Mouse (Mus musculus) heart, embryonic 14.5 days (tissue): Measurements from ENCODE around the gene Uggt1. TPM values are rescaled to one million over a fixed set of nuclear protein-coding genes. Genes with fewer than 3 reads are reported as not detected.
A peak's percentile ranks its signal among the peaks of the same experiment; 100 is the strongest.

Experiments used
- ATAC-seq: fragments of 200-750 bp; cut with Nextera tagmentation; 2 replicates; pipeline ENCODE4 v1.8.0; 2017; ENCODE audit warnings: low read depth, moderate TSS enrichment; ENCODE audit not compliant: insufficient number of reproducible peaks, insufficient read depth, low FRiP score
- H3K27ac ChIP-seq, 2 experiments: fragments of 200-500 bp in 1 of 2; fragments of 300-500 bp in 1 of 2; sonication (generic) in 1 of 2; replicated peaks in 1 of 2; 2 replicates each; pipeline ENCODE4 v1.5.1; 2012 to 2014; ENCODE audit warnings: low read depth in 2 of 2, low read length in 2 of 2, control low read depth in 1 of 2, mild to moderate bottlenecking in 1 of 2, mixed read lengths in 1 of 2; ENCODE audit not compliant: control insufficient read depth in 1 of 2, insufficient read depth in 1 of 2
- H3K27me3 ChIP-seq: fragments of 300-500 bp; sonication (generic); 2 replicates; pipeline ENCODE4 v1.6.1; 2014; ENCODE audit warnings: mild to moderate bottlenecking, low read length, control low read depth; ENCODE audit not compliant: control insufficient read depth, insufficient read depth
- H3K36me3 ChIP-seq: fragments of 300-500 bp; sonication (generic); 2 replicates; pipeline ENCODE4 v1.6.1; 2014; ENCODE audit warnings: mild to moderate bottlenecking, control low read depth, low read length, mixed read lengths; ENCODE audit not compliant: control insufficient read depth, insufficient read depth
- H3K4me1 ChIP-seq, 2 experiments: fragments of 200-500 bp in 1 of 2; fragments of 300-500 bp in 1 of 2; sonication (generic) in 1 of 2; 2 replicates each; pipeline ENCODE4 v1.6.1; 2012 to 2014; ENCODE audit warnings: low read length in 2 of 2, control low read depth in 1 of 2, mixed read lengths in 1 of 2; ENCODE audit not compliant: control insufficient read depth in 2 of 2, insufficient read depth in 2 of 2
- H3K4me2 ChIP-seq: fragments of 300-500 bp; sonication (generic); 2 replicates; pipeline ENCODE4 v1.6.1; 2014; ENCODE audit warnings: mild to moderate bottlenecking, low read length
- H3K4me3 ChIP-seq, 2 experiments: fragments of 200-500 bp in 1 of 2; fragments of 300-500 bp in 1 of 2; sonication (generic) in 1 of 2; 2 replicates each; pipeline ENCODE4 v1.5.1; 2012 to 2014; ENCODE audit warnings: low read length in 2 of 2, mild to moderate bottlenecking in 2 of 2, control low read depth in 1 of 2, low read depth in 1 of 2, moderate library complexity in 1 of 2; ENCODE audit not compliant: control insufficient read depth in 1 of 2, insufficient read depth in 1 of 2
- H3K9ac ChIP-seq: fragments of 300-500 bp; sonication (generic); 2 replicates; pipeline ENCODE4 v1.6.1; 2014; ENCODE audit warnings: mild to moderate bottlenecking, low read length
- H3K9me3 ChIP-seq: fragments of 300-500 bp; sonication (generic); 2 replicates; pipeline ENCODE4 v1.6.1; 2016; ENCODE audit warnings: low read length, control low read depth; ENCODE audit not compliant: control insufficient read depth
- WGBS: fragments of 180-500 bp; shearing (Covaris S2); extraction: QIAGEN DNeasy Blood & Tissue Kit; methylation state at CpG from one replicate; pipeline ENCODE4 v1.1.7; 2014; 5-methylcytosine and 5-hydroxymethylcytosine counted together
- polyA plus RNA-seq: library from polyadenylated mRNA; unstranded; fragments of >200 nt; fragmentation: Nextera tagmentation; extraction: Ambion mirVana; gene quantifications from 2 replicates; pipeline ENCODE4 v1.2.1, GENCODE M21; 2014

Gene Uggt1
- polyA plus RNA-seq, 1 experiment from 2014 or later, result 50.5 TPM

DNA sequence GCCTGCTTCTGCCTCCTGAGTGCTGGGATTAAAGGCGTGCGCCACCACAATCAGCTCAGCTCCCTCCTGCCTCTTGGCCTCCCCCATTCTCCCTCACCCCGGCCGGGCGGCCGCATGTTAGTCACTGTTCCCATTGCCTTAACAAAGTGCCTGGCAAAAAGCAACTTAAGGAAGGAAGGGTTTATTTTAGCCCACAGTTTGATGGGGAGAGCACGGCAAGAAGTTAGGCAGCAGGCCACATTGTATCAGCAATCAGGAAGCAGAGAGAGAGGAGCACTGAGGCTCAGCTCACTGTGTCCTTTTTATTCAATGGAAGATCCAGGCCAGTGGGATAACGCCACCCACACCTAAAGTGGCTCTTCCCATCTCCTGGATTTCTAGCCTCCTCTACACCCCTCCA is 114.6 kb downstream of the Uggt1 start:
- Histone ChIP-seq H3K27me3 (no peaks in the 10 kb centered on the region), H3K27ac (0 out of 4 replicates have a peak overlapping the region, but pooled peaks of 1 of the 2 experiments have one; percentile 21), H3K36me3 (no peaks in the 10 kb centered on the region), H3K9me3 (no peaks in the 10 kb centered on the region), H3K4me1 (peaks cover 16 to 30% of the 10 kb centered on the region in 2 experiments), H3K4me3 (no peak overlapping the region), H3K4me2 (no peak overlapping the region), H3K9ac (no peak overlapping the region)
- 88% methylated on average over 8 of the region's 8 CpGs for WGBS
- ATAC-seq, result no peak

DNA sequence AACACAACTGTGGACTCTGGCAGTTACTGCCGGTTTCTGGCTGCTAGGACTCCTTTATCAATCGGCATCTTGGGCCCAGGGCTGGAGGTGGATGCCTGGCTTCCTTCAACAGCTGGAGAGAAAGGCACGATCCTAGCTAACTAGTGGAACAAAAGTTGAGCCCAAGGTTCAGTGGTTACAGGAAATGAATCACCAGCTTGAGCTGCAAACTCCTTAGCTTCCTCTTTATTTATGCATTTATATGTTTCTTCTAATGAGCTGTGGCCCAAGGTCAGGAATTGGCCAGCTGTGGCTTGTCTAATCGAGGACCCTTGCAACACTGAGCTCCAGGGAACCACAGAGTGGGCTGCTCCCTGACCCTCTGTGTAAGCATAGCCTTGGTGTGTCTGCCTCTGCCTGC is 115.4 kb downstream of the Uggt1 start:
- Histone ChIP-seq H3K36me3 (no peaks in the 10 kb centered on the region), H3K9me3 (no peaks in the 10 kb centered on the region), H3K27me3 (no peaks in the 10 kb centered on the region), H3K27ac (0 out of 4 replicates have a peak overlapping the region, but pooled peaks of 1 of the 2 experiments have one; percentile 14), H3K4me3 (no peak overlapping the region), H3K9ac (no peak overlapping the region), H3K4me1 (peaks cover 16 to 30% of the 10 kb centered on the region in 2 experiments), H3K4me2 (no peak overlapping the region)
- 42% methylated on average over 4 of the region's 4 CpGs for WGBS
- ATAC-seq, result no peak

DNA sequence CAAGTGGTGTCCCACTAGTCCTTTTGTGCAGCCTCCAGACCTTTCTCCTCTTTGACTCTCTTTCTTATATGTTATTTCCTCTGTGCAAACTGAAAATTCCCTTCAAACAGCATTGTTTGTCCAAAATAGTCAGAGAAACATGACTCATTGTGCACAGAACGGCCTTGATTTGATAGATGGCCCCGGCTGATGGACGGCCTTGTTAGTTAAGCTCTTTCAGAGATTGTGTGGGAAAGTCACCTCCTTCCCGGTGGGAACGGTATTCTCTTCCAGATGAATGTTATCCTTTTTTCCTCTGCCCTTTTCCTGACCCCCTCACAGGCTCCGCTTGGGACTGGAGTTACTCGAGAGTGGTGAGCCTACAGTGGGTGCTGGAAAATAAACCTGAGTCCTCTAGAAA is 119.4 kb downstream of the Uggt1 start:
- no peak overlapping the region for H3K4me3 ChIP-seq
- no peak overlapping the region for H3K9ac ChIP-seq
- H3K4me1 ChIP-seq, result peaks cover 2 to 9% of the 10 kb centered on the region in 2 experiments; a peak in 3 of 4 replicates
- no peak overlapping the region for H3K27ac ChIP-seq
- WGBS, result 49% methylated on average over 7 of the region's 7 CpGs
- H3K36me3 ChIP-seq, result no peaks in the 10 kb centered on the region
- ATAC-seq, result no peak
- H3K9me3 ChIP-seq, result no peaks in the 10 kb centered on the region
- H3K27me3 ChIP-seq, result no peaks in the 10 kb centered on the region
- H3K4me2 ChIP-seq, result no peak overlapping the region

DNA sequence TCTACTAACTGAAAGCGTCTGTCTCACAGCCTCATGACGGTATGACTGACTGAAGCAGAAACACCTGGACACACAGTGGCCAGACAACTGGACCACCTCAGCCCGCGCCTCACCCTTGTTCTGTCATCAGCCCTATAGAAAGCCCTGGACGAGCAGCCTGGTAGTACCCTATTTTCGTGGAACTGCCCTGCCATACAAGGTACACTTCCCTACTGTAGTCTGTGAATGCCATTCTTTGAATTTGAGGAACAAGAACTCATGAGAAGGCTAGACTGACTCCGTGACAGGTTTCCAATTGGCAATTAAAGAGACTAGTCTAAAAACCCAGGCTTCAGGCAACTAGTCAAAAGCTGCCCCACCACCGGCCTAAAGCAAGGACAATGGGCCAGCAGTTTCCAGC is 123.3 kb downstream of the Uggt1 start:
- no peaks in the 10 kb centered on the region for H3K9me3 ChIP-seq
- WGBS, result 82% methylated on average over 8 of the region's 8 CpGs

DNA sequence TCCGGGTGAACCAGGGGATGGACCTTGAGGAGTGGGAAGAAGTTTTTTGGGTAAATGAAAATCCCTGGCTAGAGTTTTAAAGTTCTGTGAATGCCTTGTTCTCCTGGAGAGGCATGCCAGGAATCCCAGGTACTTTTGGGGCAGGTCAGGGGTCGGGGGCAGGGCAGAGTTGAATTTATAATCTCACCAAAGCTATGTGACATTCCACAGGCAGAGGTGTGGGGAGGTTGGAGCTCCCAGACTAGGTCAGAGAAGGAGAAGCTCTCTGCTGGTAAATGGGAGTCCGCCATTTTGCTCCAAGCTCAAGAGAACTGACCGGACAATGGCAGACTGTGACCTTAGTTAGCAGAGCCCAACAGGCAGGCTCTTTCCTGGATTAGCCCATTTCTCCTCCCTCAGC is 125.1 kb downstream of the Uggt1 start:
- Histone ChIP-seq H3K4me3 (no peak overlapping the region), H3K9me3 (no peaks in the 10 kb centered on the region), H3K4me2 (no peak overlapping the region), H3K9ac (no peak overlapping the region), H3K36me3 (no peaks in the 10 kb centered on the region), H3K27me3 (no peaks in the 10 kb centered on the region), H3K27ac (no peak overlapping the region), H3K4me1 (peaks cover 0 to 3% of the 10 kb centered on the region in 2 experiments; a peak in 3 of 4 replicates)
- 85% methylated on average over 4 of the region's 4 CpGs for WGBS
- no peak for ATAC-seq

More for the DNA sequence above, 123.3 kb downstream of the Uggt1 start:
- Histone ChIP-seq H3K27ac (no peak overlapping the region), H3K9ac (no peak overlapping the region), H3K36me3 (no peaks in the 10 kb centered on the region), H3K4me3 (no peak overlapping the region), H3K4me1 (peaks cover 2 to 7% of the 10 kb centered on the region in 2 experiments; a peak in 2 of 4 replicates), H3K4me2 (no peak overlapping the region), H3K27me3 (no peaks in the 10 kb centered on the region)
- ATAC-seq, result no peak

DNA sequence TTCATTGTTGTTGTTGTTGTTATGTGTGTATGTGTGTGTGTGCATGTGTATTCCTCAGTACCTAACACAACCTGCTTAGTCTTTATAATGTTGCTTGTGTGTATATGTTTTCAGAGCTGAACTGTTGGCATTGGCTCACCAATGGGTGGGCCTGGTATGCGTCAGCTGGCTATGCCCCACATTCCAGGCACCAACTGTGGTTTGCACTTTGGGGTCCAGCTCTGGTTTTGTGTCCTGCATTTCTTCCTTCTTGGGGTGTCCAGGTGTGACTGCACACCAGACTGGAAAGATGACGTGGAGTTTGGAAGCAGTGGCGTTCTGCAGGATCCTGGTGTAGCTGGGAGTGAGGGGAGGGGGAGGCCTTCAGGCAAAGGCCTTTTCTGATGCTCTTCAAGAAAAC is 125.6 kb downstream of the Uggt1 start:
- H3K27ac ChIP-seq, result no peak overlapping the region
- H3K9ac ChIP-seq, result no peak overlapping the region
- 86% methylated on average over 3 of the region's 3 CpGs for WGBS
- H3K4me3 ChIP-seq, result no peak overlapping the region
- no peaks in the 10 kb centered on the region for H3K27me3 ChIP-seq
- no peaks in the 10 kb centered on the region for H3K36me3 ChIP-seq
- ATAC-seq, result no peak
- peaks cover 0 to 3% of the 10 kb centered on the region in 2 experiments; a peak in 3 of 4 replicates for H3K4me1 ChIP-seq
- H3K4me2 ChIP-seq, result no peak overlapping the region
- no peaks in the 10 kb centered on the region for H3K9me3 ChIP-seq

DNA sequence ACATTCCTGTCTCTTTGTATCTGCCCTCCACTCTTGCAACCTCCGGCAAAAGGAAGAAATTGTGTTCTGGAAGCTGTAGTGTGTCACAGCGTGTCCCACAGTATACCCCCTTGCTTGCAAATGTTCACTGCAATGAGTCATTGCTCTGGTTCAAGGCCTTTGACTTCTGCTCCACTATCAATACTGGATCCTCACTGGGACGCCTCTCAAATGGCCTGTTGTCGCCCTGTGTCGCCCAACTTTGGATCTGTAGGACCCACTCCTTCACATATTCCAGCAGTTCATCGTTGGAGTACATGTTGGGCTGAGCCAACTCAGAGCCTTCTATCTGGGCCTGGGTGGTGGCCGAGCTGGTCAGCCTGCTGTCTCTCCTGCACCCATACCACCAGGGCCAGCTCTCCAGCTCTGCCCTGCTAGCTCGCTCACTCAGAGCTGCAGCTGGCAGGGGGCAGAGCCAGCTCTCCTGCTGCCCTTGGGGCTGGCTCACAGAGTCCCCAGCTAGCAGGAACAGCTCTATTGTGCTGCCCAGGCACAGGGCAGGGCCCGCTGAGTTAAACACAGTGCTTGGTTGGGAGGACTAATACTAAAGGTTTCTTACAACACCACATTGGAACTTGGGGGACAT is 126.3 kb downstream of the Uggt1 start:
- 77% methylated on average over 9 of the region's 9 CpGs for WGBS
- no peaks in the 10 kb centered on the region for H3K27me3 ChIP-seq

DNA sequence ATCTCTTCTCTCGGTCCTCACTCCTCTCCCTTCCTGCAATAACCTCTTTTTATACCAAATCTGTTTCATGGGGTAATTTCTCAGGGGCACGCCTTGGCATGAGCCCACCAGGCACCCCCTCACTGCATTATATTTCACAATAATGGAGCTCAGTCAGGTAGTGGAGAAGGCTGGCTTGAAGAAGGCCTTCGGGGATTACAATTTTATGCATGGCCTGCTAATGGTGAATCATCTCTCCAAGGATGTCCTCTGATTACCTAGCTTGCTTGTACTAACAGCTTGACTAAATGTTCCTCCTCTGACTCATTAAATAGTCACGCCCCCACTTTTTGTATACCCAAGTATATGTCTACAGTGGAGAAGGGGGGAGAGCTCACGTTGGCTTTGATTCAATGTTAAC is 128.0 kb downstream of the Uggt1 start:
- Histone ChIP-seq H3K9me3 (no peaks in the 10 kb centered on the region), H3K4me1 (peaks cover 0 to 3% of the 10 kb centered on the region in 2 experiments; a peak in 3 of 4 replicates), H3K27me3 (no peaks in the 10 kb centered on the region), H3K27ac (no peak overlapping the region), H3K4me2 (no peak overlapping the region), H3K4me3 (no peak overlapping the region), H3K9ac (no peak overlapping the region), H3K36me3 (no peaks in the 10 kb centered on the region)
- 67% methylated on average over 5 of the region's 5 CpGs for WGBS
- ATAC-seq, result no peak

More for the DNA sequence above, 126.3 kb downstream of the Uggt1 start:
- H3K4me2 ChIP-seq, result no peak overlapping the region
- peaks cover 0 to 3% of the 10 kb centered on the region in 2 experiments; a peak in 3 of 4 replicates for H3K4me1 ChIP-seq
- H3K4me3 ChIP-seq, result no peak overlapping the region
- H3K9ac ChIP-seq, result no peak overlapping the region
- H3K9me3 ChIP-seq, result no peaks in the 10 kb centered on the region
- no peaks in the 10 kb centered on the region for H3K36me3 ChIP-seq
- ATAC-seq, result no peak
- no peak overlapping the region for H3K27ac ChIP-seq
